8 mouse cellular contexts compared by ENCODE assay signal in the genomic region with DNA sequence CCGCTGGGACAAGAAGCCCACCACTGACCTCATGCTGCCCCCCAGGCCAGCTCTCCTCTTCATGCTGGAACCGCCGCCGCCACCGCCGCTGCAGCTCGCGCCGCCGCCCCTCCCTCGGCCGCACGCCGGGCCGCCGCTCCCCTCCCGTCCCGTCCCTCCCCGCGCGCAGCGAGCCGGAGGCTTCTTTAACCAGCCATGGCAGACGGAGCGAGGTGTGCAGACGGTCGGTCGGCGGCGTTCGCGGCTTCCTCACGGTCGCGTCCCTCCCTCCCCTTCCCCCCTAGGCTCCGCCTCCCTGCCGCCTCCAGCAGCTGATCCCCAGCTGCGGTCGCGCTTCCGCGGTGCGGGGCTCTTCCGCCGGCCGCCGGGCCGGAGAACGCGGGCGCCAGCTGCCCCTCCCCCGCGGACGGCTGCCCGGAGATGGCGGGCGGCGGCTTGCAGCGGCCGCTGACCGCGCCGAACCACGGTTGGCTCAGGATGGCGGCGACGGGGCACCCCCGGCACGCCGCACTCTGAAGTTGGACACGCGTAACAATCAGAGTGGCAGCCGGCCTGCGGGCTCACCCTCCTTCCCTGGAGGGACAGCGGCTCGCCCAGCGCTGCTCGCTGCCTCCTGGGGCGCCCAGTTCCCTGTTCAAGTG. TPM values are rescaled to one million over a fixed set of nuclear protein-coding genes. Genes with fewer than 3 reads are reported as not detected.
DNase-seq lines count a peak whose midpoint lies in the region; ATAC-seq and TF ChIP-seq lines count a peak whose summit lies in the region.

Gene Dcaf5 (minus strand): TSS at position 266 of the 641 bp plus-strand sequence.

- WGBS in hindbrain, embryonic 16.5 days, result 1% methylated on average over 57 of the region's 79 CpGs

- no peak for TF ChIP-seq CTCF in gastrocnemius, adult 2 months (IDR thresholded peaks at IDR 0.05)

- 0 out of 2 replicates have a peak, but pooled peaks cover 2% of the 10 kb centered on the region for H3K36me3 ChIP-seq in hindbrain, embryonic 16.5 days (ENCODE audit: control insufficient read depth, insufficient read depth, low read length)

- peak within 1 kb of the TSS; percentile 92 for H3K4me3 ChIP-seq in gastrocnemius, adult 2 months
- H3K4me3 ChIP-seq in hindbrain, embryonic 16.5 days (ENCODE audit: low read length), result peak within 1 kb of the TSS; percentile 69

- peak within 1 kb of the TSS; percentile 84 for H3K9ac ChIP-seq in hindbrain, embryonic 16.5 days (ENCODE audit: low read depth, low read length)

- intact Hi-C loops in gastrocnemius, adult 2 months (cut with DNase I), result loop anchor here (2.0 kb wide), 2 partner anchors 26 to 30 kb away; partner anchors contain the start of gene Exd2

- no peaks in the 10 kb centered on the region for H3K9me3 ChIP-seq in hindbrain, embryonic 16.5 days (ENCODE audit: control insufficient read depth, low read length)

- H3K27ac ChIP-seq in gastrocnemius, adult 2 months, result peak within 1 kb of the TSS; percentile 98
- peak within 1 kb of the TSS; percentile 97 for H3K27ac ChIP-seq in hindbrain, embryonic 16.5 days (ENCODE audit: low read depth, low read length)

- ATAC-seq in common myeloid progenitor, adult 5-6 weeks (replicated peaks; ENCODE audit: low read depth, poor library complexity, severe bottlenecking), result peak; percentile 71
- ATAC-seq in hindbrain, embryonic 16.5 days, result peak; percentile 85

- H3K4me1 ChIP-seq in hindbrain, embryonic 16.5 days (ENCODE audit: control insufficient read depth, insufficient read depth, low read depth, low read length), result peaks cover 12% of the 10 kb centered on the region

- peak within 1 kb of the TSS; percentile 51 for H3K4me2 ChIP-seq in hindbrain, embryonic 16.5 days (ENCODE audit: low read length)

- no peaks in the 10 kb centered on the region for H3K27me3 ChIP-seq in hindbrain, embryonic 16.5 days (replicated peaks; ENCODE audit: control insufficient read depth, insufficient read depth, low read length)

- DNase-seq in ZHBTc4 (ENCODE audit: low read depth, low spot score), result peak; percentile 91
- peak; percentile 91 for DNase-seq in gastrocnemius, adult 2 months
- DNase-seq in left cerebral cortex, adult 18-20 months (ENCODE audit: low spot score in 2 of 2), result peak; percentile 76 to 86
- DNase-seq in lung, postnatal 4 days, result peak; percentile 81 to 84
- peak; percentile 76 for DNase-seq in retina, postnatal 7 days (ENCODE audit: low read depth, low spot score)
- DNase-seq in urinary bladder, adult 18-20 months (ENCODE audit: low spot score in 2 of 2), result peak; percentile 58 to 71

RNA-seq across cellular contexts. Expression of gene Dcaf5, which starts in this region (rescaled TPM):
- total RNA-seq in common myeloid progenitor, adult 5-6 weeks (2017), result 19.0 and 19.2 TPM in 2 replicates
- total RNA-seq in gastrocnemius, adult 2 months (2021), result 10 to 100 TPM; 39.4 to 50.8 TPM
- 19.4 and 23.6 TPM in 2 replicates for polyA plus RNA-seq in hindbrain, embryonic 16.5 days (2015; fragmentation: Nextera tagmentation; extraction: Ambion mirVana)
- total RNA-seq in left cerebral cortex, adult 18-20 months (2021), result 10 to 100 TPM; 70.9 to 74.1 TPM

Comparison
In these comparisons a context has a peak if more than half of its experiments do, and no peak if none do; other contexts are left out.
1. Peak in every context shown above with its lines: DNase-seq, ATAC-seq, H3K4me3 ChIP-seq and H3K27ac ChIP-seq.